Mouse (Mus musculus): ENCODE results near the gene Limch1. TPM values are rescaled to one million over a fixed set of nuclear protein-coding genes. Genes with fewer than 3 reads are reported as not detected.

Gene Limch1
- polyA plus RNA-seq, 1 experiment: not detected

DNA sequence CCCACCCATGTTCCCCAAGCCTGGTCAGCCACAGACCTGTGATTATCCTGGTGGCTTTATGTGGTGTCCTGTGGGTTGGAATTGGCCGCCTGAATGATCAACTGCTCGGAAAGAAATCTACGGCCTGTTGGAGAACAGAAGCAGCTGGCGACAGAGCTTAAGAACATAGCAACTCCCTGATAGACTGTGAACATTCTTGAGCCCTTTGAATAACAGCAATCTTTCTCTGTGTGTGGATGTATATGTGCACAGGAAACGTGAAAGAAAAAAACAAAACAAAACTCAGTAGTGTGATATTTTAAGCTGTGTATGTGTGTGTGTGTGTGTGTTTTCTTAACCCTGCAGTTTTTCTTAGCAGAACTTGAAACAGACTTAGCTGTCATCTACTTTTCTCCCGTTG lies 159.2 kb downstream of the Limch1 start:
- Histone ChIP-seq H3K4me3 (ENCODE audit: insufficient read depth, low read length) (no peak overlapping the region), H3K4me1 (ENCODE audit: control insufficient read depth, insufficient read depth, low read length) (no peaks in the 10 kb centered on the region), H3K27ac (ENCODE audit: insufficient read depth, low read depth, low read length) (no peak overlapping the region)
- TF ChIP-seq POLR2A (IDR thresholded peaks at IDR 0.05; ENCODE audit: borderline replicate concordance, low read depth, low read length) (no peak), CTCF (IDR thresholded peaks at IDR 0.05; ENCODE audit: low read depth, low read length) (no peak)

GRCm38 (mm10) chr5:66908883-66909282 lies 163.3 kb downstream of the Limch1 start:
- no peak overlapping the region for H3K4me3 ChIP-seq (ENCODE audit: insufficient read depth, low read length)
- no peak for TF ChIP-seq CTCF (IDR thresholded peaks at IDR 0.05; ENCODE audit: low read depth, low read length)
- no peak overlapping the region for H3K27ac ChIP-seq (ENCODE audit: insufficient read depth, low read depth, low read length)
- no peaks in the 10 kb centered on the region for H3K4me1 ChIP-seq (ENCODE audit: control insufficient read depth, insufficient read depth, low read length)

DNA sequence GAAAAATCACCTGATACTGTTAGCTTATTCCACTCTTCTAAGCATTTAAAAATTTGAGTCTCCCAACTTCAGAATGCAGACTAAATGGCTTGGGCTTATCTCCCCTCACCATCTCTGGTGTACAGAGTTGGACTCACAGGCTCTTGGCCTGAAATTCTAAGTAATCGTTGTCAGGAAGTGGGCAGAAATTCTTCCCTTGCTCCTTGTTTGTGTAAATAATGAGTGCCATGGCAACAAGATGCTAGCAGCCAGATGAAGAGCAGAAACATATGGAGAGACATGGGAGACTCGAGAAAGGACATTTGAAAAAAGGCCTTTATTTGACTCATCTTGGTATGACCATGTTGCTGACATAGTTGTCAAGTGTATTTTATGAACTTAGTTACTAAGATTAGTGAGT lies 164.3 kb downstream of the Limch1 start:
- H3K4me3 ChIP-seq (ENCODE audit: insufficient read depth, low read length): no peak overlapping the region
- no peaks in the 10 kb centered on the region for H3K4me1 ChIP-seq (ENCODE audit: control insufficient read depth, insufficient read depth, low read length)
- TF ChIP-seq POLR2A (IDR thresholded peaks at IDR 0.05; ENCODE audit: borderline replicate concordance, low read depth, low read length) (no peak), CTCF (IDR thresholded peaks at IDR 0.05; ENCODE audit: low read depth, low read length) (no peak)
- H3K27ac ChIP-seq (ENCODE audit: insufficient read depth, low read depth, low read length): no peak overlapping the region

DNA sequence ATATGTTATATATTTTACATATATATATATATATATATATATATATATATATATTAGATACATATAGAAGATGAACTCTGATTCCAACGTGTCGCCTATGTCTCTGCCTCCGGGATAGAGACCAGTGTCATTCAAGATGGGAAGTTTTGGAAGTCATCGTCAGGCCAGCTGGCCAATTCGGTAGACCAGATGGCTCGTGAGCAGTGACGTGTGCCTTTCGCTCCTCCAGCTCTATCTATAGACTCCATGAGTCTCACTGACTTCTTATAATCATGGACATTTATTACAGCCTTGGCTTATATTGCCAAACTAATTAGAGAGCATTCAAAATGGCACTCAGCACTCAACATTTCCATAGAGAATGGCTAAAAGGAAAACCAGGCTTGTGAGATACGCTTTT lies 165.0 kb downstream of the Limch1 start:
- Histone ChIP-seq H3K4me3 (ENCODE audit: insufficient read depth, low read length) (no peak overlapping the region), H3K27ac (ENCODE audit: insufficient read depth, low read depth, low read length) (no peak overlapping the region), H3K4me1 (ENCODE audit: control insufficient read depth, insufficient read depth, low read length) (no peaks in the 10 kb centered on the region)
- TF ChIP-seq POLR2A (IDR thresholded peaks at IDR 0.05; ENCODE audit: borderline replicate concordance, low read depth, low read length) (no peak), CTCF (IDR thresholded peaks at IDR 0.05; ENCODE audit: low read depth, low read length) (no peak)

- H3K27ac ChIP-seq (ENCODE audit: insufficient read depth, low read depth, low read length): no peak overlapping the region
- TF ChIP-seq POLR2A (IDR thresholded peaks at IDR 0.05; ENCODE audit: borderline replicate concordance, low read depth, low read length) (no peak), CTCF (IDR thresholded peaks at IDR 0.05; ENCODE audit: low read depth, low read length) (no peak)
- no peaks in the 10 kb centered on the region for H3K4me1 ChIP-seq (ENCODE audit: control insufficient read depth, insufficient read depth, low read length)
- no peak overlapping the region for H3K4me3 ChIP-seq (ENCODE audit: insufficient read depth, low read length)
Measured at GRCm38 (mm10) chr5:66911068-66911467, 165.4 kb downstream of the Limch1 start.

GRCm38 (mm10) chr5:66913791-66914190 lies 168.2 kb downstream of the Limch1 start:
- no peak overlapping the region for H3K27ac ChIP-seq (ENCODE audit: insufficient read depth, low read depth, low read length)
- TF ChIP-seq POLR2A (IDR thresholded peaks at IDR 0.05; ENCODE audit: borderline replicate concordance, low read depth, low read length) (no peak), CTCF (IDR thresholded peaks at IDR 0.05; ENCODE audit: low read depth, low read length) (no peak)
- H3K4me3 ChIP-seq (ENCODE audit: insufficient read depth, low read length): no peak overlapping the region
- no peaks in the 10 kb centered on the region for H3K4me1 ChIP-seq (ENCODE audit: control insufficient read depth, insufficient read depth, low read length)

GRCm38 (mm10) chr5:66917353-66918315 lies 172.0 kb downstream of the Limch1 start:
- TF ChIP-seq CTCF (IDR thresholded peaks at IDR 0.05; ENCODE audit: low read depth, low read length): no peak
- no peak for TF ChIP-seq POLR2A (IDR thresholded peaks at IDR 0.05; ENCODE audit: borderline replicate concordance, low read depth, low read length)
- H3K27ac ChIP-seq (ENCODE audit: insufficient read depth, low read depth, low read length): no peak overlapping the region
- H3K4me1 ChIP-seq (ENCODE audit: control insufficient read depth, insufficient read depth, low read length): 0 out of 2 replicates have a peak, but pooled peaks cover 2% of the 10 kb centered on the region
- H3K4me3 ChIP-seq (ENCODE audit: insufficient read depth, low read length): no peak overlapping the region

DNA sequence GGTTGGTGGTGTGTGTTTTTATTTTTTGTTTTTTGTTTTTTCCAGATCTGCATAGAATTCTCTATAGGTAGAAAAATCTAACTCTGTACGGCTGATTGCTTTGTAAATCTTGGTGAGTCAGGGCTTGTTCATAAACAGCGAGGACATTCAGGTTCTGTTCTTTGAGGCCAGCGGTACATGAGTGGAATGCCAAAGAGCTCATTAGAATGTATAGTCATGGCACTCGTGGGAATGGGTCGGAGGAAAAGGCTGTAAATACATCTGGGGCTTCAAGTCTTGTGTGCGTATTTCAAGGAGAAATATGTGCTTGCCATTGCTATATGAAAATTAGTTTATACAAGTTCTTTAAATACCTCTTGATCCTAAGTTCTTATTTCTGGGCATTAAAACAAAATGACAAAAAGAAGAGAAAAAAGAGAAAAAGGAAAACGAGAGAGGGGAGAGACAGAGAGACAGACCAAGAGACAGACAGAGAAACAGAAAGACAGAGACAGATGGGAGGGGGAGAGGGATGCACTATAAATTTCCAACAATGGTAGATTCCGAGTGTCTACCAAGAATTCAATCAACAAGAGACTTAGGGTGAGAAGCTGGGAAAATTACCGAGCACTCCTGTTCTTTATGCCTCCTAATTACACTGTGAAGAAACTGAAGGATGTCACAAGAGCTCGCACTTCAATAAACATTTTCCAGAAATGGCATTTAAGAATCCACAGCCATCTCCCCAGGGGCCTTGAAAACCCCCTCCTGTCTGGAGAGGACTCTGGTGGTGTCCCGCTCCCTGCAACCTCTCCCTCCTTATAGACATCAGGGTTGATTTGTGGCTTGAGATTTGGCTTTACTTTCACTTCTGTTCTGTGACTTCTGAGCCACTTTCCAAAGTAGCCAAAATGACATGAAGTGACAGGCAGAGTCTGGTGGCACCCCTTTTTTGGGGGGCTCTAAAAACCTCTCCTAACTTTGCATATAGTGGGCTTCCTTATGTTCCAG lies 173.0 kb downstream of the Limch1 start:
- Histone ChIP-seq H3K4me3 (ENCODE audit: insufficient read depth, low read length) (no peak overlapping the region), H3K4me1 (ENCODE audit: control insufficient read depth, insufficient read depth, low read length) (0 out of 2 replicates have a peak, but pooled peaks cover 2% of the 10 kb centered on the region), H3K27ac (ENCODE audit: insufficient read depth, low read depth, low read length) (no peak overlapping the region)
- no peak for TF ChIP-seq POLR2A (IDR thresholded peaks at IDR 0.05; ENCODE audit: borderline replicate concordance, low read depth, low read length)
- TF ChIP-seq CTCF (IDR thresholded peaks at IDR 0.05; ENCODE audit: low read depth, low read length): no peak

- H3K4me1 ChIP-seq (ENCODE audit: control insufficient read depth, insufficient read depth, low read length): 0 out of 2 replicates have a peak, but pooled peaks cover 2% of the 10 kb centered on the region
- TF ChIP-seq POLR2A (IDR thresholded peaks at IDR 0.05; ENCODE audit: borderline replicate concordance, low read depth, low read length) (no peak), CTCF (IDR thresholded peaks at IDR 0.05; ENCODE audit: low read depth, low read length) (no peak)
- H3K27ac ChIP-seq (ENCODE audit: insufficient read depth, low read depth, low read length): no peak overlapping the region
- no peak overlapping the region for H3K4me3 ChIP-seq (ENCODE audit: insufficient read depth, low read length)
Measured at GRCm38 (mm10) chr5:66922582-66922981, 177.0 kb downstream of the Limch1 start.

Data from bone marrow macrophage, adult 2 months (primary cell).